Mouse (Mus musculus) ovary, adult 10 weeks (tissue): ENCODE results near the gene Pex5l. TPM values are rescaled to one million over a fixed set of nuclear protein-coding genes. Genes with fewer than 3 reads are reported as not detected.

Experiments
- polyA plus RNA-seq: library from polyadenylated mRNA; stranded (reverse); fragments of 350-450 nt; fragmentation: Illumina TruSeq; extraction: RNeasy Lipid Tissue Mini Kit (QIAGEN cat#74804); gene quantifications from one replicate; pipeline ENCODE4 v1.2.3, GENCODE M21; 2014

Pex5l gene
- 0.48 TPM for polyA plus RNA-seq

DNA sequence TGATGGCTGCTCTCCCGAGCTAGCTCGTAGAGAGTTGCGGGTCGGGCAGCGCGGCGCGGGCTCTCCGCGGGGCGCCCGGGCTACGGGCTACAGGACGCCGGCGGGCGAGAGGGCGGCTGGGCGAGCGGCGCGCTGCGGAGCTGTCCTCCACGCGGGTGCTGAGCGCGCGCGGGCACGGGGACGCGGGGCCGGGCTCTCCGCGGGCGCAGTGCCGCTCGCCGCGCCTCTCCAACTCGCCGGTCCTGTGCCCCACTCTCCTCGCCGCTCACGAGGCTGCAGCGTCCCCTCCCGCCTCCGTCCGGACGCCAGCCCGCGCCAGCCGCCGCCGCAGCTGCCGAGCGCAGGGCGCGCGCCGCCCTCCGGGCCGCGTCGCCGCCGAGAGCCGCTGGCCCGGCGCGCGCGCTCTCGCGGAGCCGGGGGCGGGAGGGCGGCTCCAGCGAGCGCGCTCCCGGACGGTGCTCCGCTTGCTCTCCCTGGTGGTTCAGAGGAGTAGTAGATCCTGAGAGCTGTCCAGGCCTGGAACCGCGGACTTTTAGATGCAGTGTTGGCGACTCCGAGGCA, at the start of gene Pex5l:
Pex5l (minus strand) TSS at position 347 of the 561 bp plus-strand sequence.

